8 mouse cellular contexts compared by ENCODE assay signal in the genomic region with DNA sequence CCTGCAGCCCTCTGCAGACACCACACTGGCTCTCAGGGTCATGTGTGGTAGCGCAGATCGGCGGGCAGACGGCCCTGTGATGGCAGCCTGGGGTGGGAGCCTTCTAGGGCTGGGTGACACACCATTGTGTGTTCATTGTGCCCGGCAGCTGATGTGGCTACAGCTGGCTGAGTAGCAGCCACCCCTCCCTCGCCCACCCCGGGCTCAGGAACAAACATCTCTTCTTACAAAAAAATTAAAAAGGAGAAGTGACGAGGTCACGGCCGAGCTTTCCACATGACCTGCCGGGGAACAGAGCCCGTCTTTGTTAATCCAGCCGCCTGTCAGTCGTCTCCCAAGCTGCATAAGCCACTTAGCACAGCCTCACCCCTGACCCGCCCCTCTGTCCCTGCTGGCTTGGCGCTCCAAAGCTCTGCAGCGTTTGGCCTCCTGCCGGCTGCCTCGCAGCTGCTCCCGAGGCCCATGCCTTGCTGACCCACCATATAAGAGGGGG.
DNase-seq lines count a peak whose midpoint lies in the region; ATAC-seq lines count a peak whose summit lies in the region.

No protein-coding gene starts in this region.

- peak overlapping the region; percentile 45; the same call in 1 of the 2 replicates for H3K9ac ChIP-seq in intestine, embryonic 16.5 days (ENCODE audit: low read depth, low read length)
- no peak overlapping the region for H3K9ac ChIP-seq in limb, embryonic 15.5 days
- H3K9ac ChIP-seq in midbrain, embryonic 16.5 days (ENCODE audit: low read depth, low read length): peak overlapping the region; percentile 46

- DNase-seq in adrenal gland, postnatal 10 days: peak; percentile 66
- DNase-seq in adrenal gland, postnatal 25 days: no peak
- DNase-seq in adrenal gland, postnatal 36 days: peak; percentile 51 to 69
- DNase-seq in frontal cortex, adult 2 months (ENCODE audit: extremely low spot score in 1 of 2, low spot score in 1 of 2): peak; percentile 62 to 66
- DNase-seq in testis, postnatal 10 days (ENCODE audit: low spot score): peak; percentile 72

- WGBS in intestine, embryonic 16.5 days: 18% methylated on average over 20 of the region's 20 CpGs
- WGBS in limb, embryonic 15.5 days: 28% methylated on average over 20 of the region's 20 CpGs
- WGBS in midbrain, embryonic 16.5 days: 7% methylated on average over 20 of the region's 20 CpGs

- no peak overlapping the region for H3K27ac ChIP-seq in intestine, embryonic 16.5 days (ENCODE audit: low read length)
- H3K27ac ChIP-seq in limb, embryonic 15.5 days: peak overlapping the region; percentile 12
- H3K27ac ChIP-seq in midbrain, embryonic 16.5 days (ENCODE audit: low read length): peak overlapping the region; percentile 63

- no peak overlapping the region for H3K4me2 ChIP-seq in intestine, embryonic 16.5 days (ENCODE audit: low read depth, low read length)
- H3K4me2 ChIP-seq in limb, embryonic 15.5 days: no peak overlapping the region
- no peak overlapping the region for H3K4me2 ChIP-seq in midbrain, embryonic 16.5 days (ENCODE audit: low read length)

- peaks cover 26% of the 10 kb centered on the region for H3K4me1 ChIP-seq in intestine, embryonic 16.5 days (ENCODE audit: control insufficient read depth, insufficient read depth, low read length)
- H3K4me1 ChIP-seq in limb, embryonic 15.5 days: peaks cover 47% of the 10 kb centered on the region
- H3K4me1 ChIP-seq in midbrain, embryonic 16.5 days (ENCODE audit: control insufficient read depth, insufficient read depth, low read length): peaks cover 15% of the 10 kb centered on the region

- H3K36me3 ChIP-seq in intestine, embryonic 16.5 days (ENCODE audit: control insufficient read depth, insufficient read depth, low read length): no peaks in the 10 kb centered on the region
- no peaks in the 10 kb centered on the region for H3K36me3 ChIP-seq in limb, embryonic 15.5 days
- H3K36me3 ChIP-seq in midbrain, embryonic 16.5 days (ENCODE audit: control insufficient read depth, insufficient read depth, low read length): no peaks in the 10 kb centered on the region

- no peak overlapping the region for H3K4me3 ChIP-seq in intestine, embryonic 16.5 days (ENCODE audit: low read length)
- H3K4me3 ChIP-seq in limb, embryonic 15.5 days: no peak overlapping the region
- H3K4me3 ChIP-seq in midbrain, embryonic 16.5 days (ENCODE audit: low read depth, low read length): no peak overlapping the region

- H3K27me3 ChIP-seq in intestine, embryonic 16.5 days (replicated peaks; ENCODE audit: control insufficient read depth, insufficient read depth, low read length): no peaks in the 10 kb centered on the region
- H3K27me3 ChIP-seq in limb, embryonic 15.5 days: no peaks in the 10 kb centered on the region
- no peaks in the 10 kb centered on the region for H3K27me3 ChIP-seq in midbrain, embryonic 16.5 days (ENCODE audit: control insufficient read depth, insufficient read depth, low read depth, low read length)

- peak; percentile 45; the same call in 1 of the 2 replicates for ATAC-seq in intestine, embryonic 16.5 days
- ATAC-seq in limb, embryonic 15.5 days (ENCODE audit: insufficient number of reproducible peaks, low FRiP score, low TSS enrichment, low read depth): no peak
- ATAC-seq in midbrain, embryonic 16.5 days: peak; percentile 34; the same call in 1 of the 2 replicates

- H3K9me3 ChIP-seq in intestine, embryonic 16.5 days (ENCODE audit: control insufficient read depth, low read length): no peaks in the 10 kb centered on the region
- H3K9me3 ChIP-seq in limb, embryonic 15.5 days: no peaks in the 10 kb centered on the region
- no peaks in the 10 kb centered on the region for H3K9me3 ChIP-seq in midbrain, embryonic 16.5 days (replicated peaks; ENCODE audit: control insufficient read depth, low read length, poor library complexity, severe bottlenecking)
